Mouse (Mus musculus) lung, postnatal 0 days (tissue): ENCODE data around the gene Gstm4. TPM values are rescaled to one million over a fixed set of nuclear protein-coding genes. Genes with fewer than 3 reads are reported as not detected.
A peak's percentile ranks its signal among the peaks of the same experiment; 100 is the strongest.

Experiments used
- ATAC-seq: fragments of 200-750 bp; cut with Nextera tagmentation; 2 replicates; pipeline ENCODE4 v1.8.0; 2017; ENCODE audit warnings: moderate library complexity
- DNase-seq: peaks from one replicate; pipeline ENCODE4 v3.0.0-alpha.2; 2016; ENCODE audit warnings: low spot score
- H3K27ac ChIP-seq: fragments of 300-500 bp; sonication (generic); 2 replicates; pipeline ENCODE4 v1.5.1; 2014; ENCODE audit warnings: antibody characterized with exemption, mild to moderate bottlenecking, low read length, mixed read lengths
- H3K27me3 ChIP-seq: fragments of 300-500 bp; sonication (generic); replicated peaks from 2 replicates; pipeline ENCODE4 v1.6.1; 2014; ENCODE audit warnings: low read length, mixed read lengths; ENCODE audit not compliant: insufficient read depth
- H3K36me3 ChIP-seq: fragments of 300-500 bp; sonication (generic); 2 replicates; pipeline ENCODE4 v1.6.1; 2014; ENCODE audit warnings: low read length, mixed read lengths; ENCODE audit not compliant: insufficient read depth
- H3K4me1 ChIP-seq: fragments of 300-500 bp; sonication (generic); 2 replicates; pipeline ENCODE4 v1.6.1; 2014; ENCODE audit warnings: antibody characterized with exemption, low read depth, low read length, mixed read lengths; ENCODE audit not compliant: insufficient read depth
- H3K4me2 ChIP-seq: fragments of 300-500 bp; sonication (generic); replicated peaks from 2 replicates; pipeline ENCODE4 v1.6.1; 2014; ENCODE audit warnings: low read depth, mild to moderate bottlenecking, low read length, moderate library complexity, mixed read lengths
- H3K4me3 ChIP-seq: fragments of 300-500 bp; sonication (generic); 2 replicates; pipeline ENCODE4 v1.5.1; 2014; ENCODE audit warnings: low read depth, low read length
- H3K9ac ChIP-seq: fragments of 300-500 bp; sonication (generic); replicated peaks from 2 replicates; pipeline ENCODE4 v1.6.1; 2014; ENCODE audit warnings: low read depth, mild to moderate bottlenecking
- H3K9me3 ChIP-seq: fragments of 300-500 bp; sonication (generic); 2 replicates; pipeline ENCODE4 v1.6.1; 2016; ENCODE audit warnings: low read length, mixed read lengths
- CTCF ChIP-seq: IDR thresholded peaks from 2 replicates; pipeline ENCODE4 v1.5.1; 2016; ENCODE audit warnings: antibody characterized with exemption, mild to moderate bottlenecking
- EP300 ChIP-seq: IDR thresholded peaks from 2 replicates; pipeline ENCODE4 v1.6.1; 2016; ENCODE audit warnings: antibody characterized with exemption, mild to moderate bottlenecking, control low read depth
- WGBS: fragments of 180-500 bp; shearing (Covaris S2); extraction: QIAGEN DNeasy Blood & Tissue Kit; methylation state at CpG from one replicate; pipeline ENCODE4 v1.1.7; 2014; 5-methylcytosine and 5-hydroxymethylcytosine counted together
- polyA plus RNA-seq: library from polyadenylated mRNA; unstranded; fragments of >200 nt; fragmentation: Nextera tagmentation; extraction: Ambion mirVana; gene quantifications from 2 replicates; pipeline ENCODE4 v1.2.1, GENCODE M21; 2015

Gstm4 gene
- polyA plus RNA-seq, 1 experiment from 2014 or later = 13.4 TPM

- Histone ChIP-seq H3K27me3 (no peaks in the 10 kb centered on the region), H3K36me3 (no peaks in the 10 kb centered on the region), H3K4me3 (no peak overlapping the region), H3K9ac (no peak overlapping the region), H3K27ac (no peak overlapping the region), H3K9me3 (no peaks in the 10 kb centered on the region), H3K4me1 (0 out of 2 replicates have a peak, but pooled peaks cover 8% of the 10 kb centered on the region), H3K4me2 (no peak overlapping the region)
- no peak for DNase-seq
- WGBS = 90% methylated on average over 2 of the region's 2 CpGs
- no peak for ATAC-seq
- TF ChIP-seq EP300 (no peak), CTCF (no peak)
Measured at GRCm38 (mm10) chr3:108014974-108015346, 29.7 kb downstream of the Gstm4 start.

GRCm38 (mm10) chr3:108014098-108014973 lies 30.4 kb downstream of the Gstm4 start:
- peak; percentile 9 for DNase-seq
- 82% methylated on average over 7 of the region's 8 CpGs for WGBS
- no peak for ATAC-seq

GRCm38 (mm10) chr3:108013331-108013871 lies 31.3 kb downstream of the Gstm4 start:
- Histone ChIP-seq H3K36me3 (no peaks in the 10 kb centered on the region), H3K9ac (no peak overlapping the region), H3K9me3 (no peaks in the 10 kb centered on the region), H3K4me1 (0 out of 2 replicates have a peak, but pooled peaks cover 8% of the 10 kb centered on the region), H3K27me3 (no peaks in the 10 kb centered on the region), H3K27ac (peak overlapping the region; percentile 65), H3K4me3 (no peak overlapping the region), H3K4me2 (no peak overlapping the region; the same call in 1 of the 2 replicates)
- TF ChIP-seq CTCF = no peak
- no peak for TF ChIP-seq EP300
- ATAC-seq (no peak), DNase-seq (peak; percentile 82)
- WGBS = 48% methylated on average over 4 of the region's 4 CpGs

More at GRCm38 (mm10) chr3:108014098-108014973, 30.4 kb downstream of the Gstm4 start:
- TF ChIP-seq EP300 (no peak), CTCF (no peak)
- Histone ChIP-seq H3K27ac (no peak overlapping the region), H3K27me3 (no peaks in the 10 kb centered on the region), H3K9me3 (no peaks in the 10 kb centered on the region), H3K9ac (no peak overlapping the region), H3K36me3 (no peaks in the 10 kb centered on the region), H3K4me1 (0 out of 2 replicates have a peak, but pooled peaks cover 8% of the 10 kb centered on the region), H3K4me3 (no peak overlapping the region), H3K4me2 (no peak overlapping the region)

GRCm38 (mm10) chr3:108011558-108011957 lies 33.1 kb downstream of the Gstm4 start:
- 0 out of 2 replicates have a peak, but pooled peaks cover 8% of the 10 kb centered on the region for H3K4me1 ChIP-seq
- TF ChIP-seq CTCF = no peak
- no peak for TF ChIP-seq EP300
- no peaks in the 10 kb centered on the region for H3K36me3 ChIP-seq
- no peaks in the 10 kb centered on the region for H3K27me3 ChIP-seq
- 68% methylated on average over 3 of the region's 3 CpGs for WGBS
- H3K27ac ChIP-seq = no peak overlapping the region
- no peak overlapping the region for H3K4me3 ChIP-seq
- ATAC-seq = no peak
- no peaks in the 10 kb centered on the region for H3K9me3 ChIP-seq
- no peak for DNase-seq
- H3K4me2 ChIP-seq = no peak overlapping the region
- no peak overlapping the region for H3K9ac ChIP-seq

GRCm38 (mm10) chr3:108010286-108010685 lies 34.4 kb downstream of the Gstm4 start:
- DNase-seq (peak; percentile 47), ATAC-seq (peak; percentile 32; the same call in 1 of the 2 replicates)
- no peaks in the 10 kb centered on the region for H3K36me3 ChIP-seq
- no peak for TF ChIP-seq CTCF
- TF ChIP-seq EP300 = no peak
- H3K27ac ChIP-seq = no peak overlapping the region
- no peak overlapping the region for H3K4me2 ChIP-seq
- WGBS = 52% methylated on average over 2 of the region's 2 CpGs
- no peak overlapping the region for H3K9ac ChIP-seq
- H3K27me3 ChIP-seq = no peaks in the 10 kb centered on the region
- 0 out of 2 replicates have a peak, but pooled peaks cover 8% of the 10 kb centered on the region for H3K4me1 ChIP-seq
- no peaks in the 10 kb centered on the region for H3K9me3 ChIP-seq
- no peak overlapping the region for H3K4me3 ChIP-seq

GRCm38 (mm10) chr3:108002021-108002420 lies 42.7 kb downstream of the Gstm4 start:
- Histone ChIP-seq H3K36me3 (no peaks in the 10 kb centered on the region), H3K4me1 (no peaks in the 10 kb centered on the region), H3K27me3 (no peaks in the 10 kb centered on the region), H3K9ac (no peak overlapping the region), H3K9me3 (no peaks in the 10 kb centered on the region), H3K4me2 (no peak overlapping the region), H3K27ac (no peak overlapping the region), H3K4me3 (no peak overlapping the region)
- TF ChIP-seq EP300 = peak; percentile 88
- no peak for TF ChIP-seq CTCF
- ATAC-seq (peak; percentile 41; the same call in 1 of the 2 replicates), DNase-seq (peak; percentile 47)
- 41% methylated on average over 8 of the region's 8 CpGs for WGBS
